Mouse (Mus musculus) kidney, postnatal 0 days (tissue): ENCODE results near the gene Chst11. TPM values are rescaled to one million over a fixed set of nuclear protein-coding genes. Genes with fewer than 3 reads are reported as not detected.

Experiments used
- ATAC-seq: fragments of 200-750 bp; cut with Nextera tagmentation; replicated peaks from 2 replicates; pipeline ENCODE4 v1.8.0; 2017; ENCODE audit warnings: low read depth, moderate number of reproducible peaks, moderate TSS enrichment, moderate library complexity; ENCODE audit not compliant: low FRiP score
- DNase-seq: peaks from one replicate; pipeline ENCODE4 v3.0.0-alpha.2; 2016; ENCODE audit warnings: low spot score
- H3K27ac ChIP-seq: fragments of 300-500 bp; sonication (generic); 2 replicates; pipeline ENCODE4 v1.5.1; 2014; ENCODE audit warnings: mild to moderate bottlenecking
- H3K27me3 ChIP-seq: fragments of 300-500 bp; sonication (generic); 2 replicates; pipeline ENCODE4 v1.6.1; 2014; ENCODE audit warnings: low read length, mixed read lengths; ENCODE audit not compliant: insufficient read depth
- H3K36me3 ChIP-seq: fragments of 300-500 bp; sonication (generic); 2 replicates; pipeline ENCODE4 v1.6.1; 2014; ENCODE audit warnings: low read length, mixed read lengths; ENCODE audit not compliant: insufficient read depth
- H3K4me1 ChIP-seq: fragments of 300-500 bp; sonication (generic); replicated peaks from 2 replicates; pipeline ENCODE4 v1.6.1; 2014; ENCODE audit warnings: antibody characterized with exemption, low read length, mixed read lengths; ENCODE audit not compliant: insufficient read depth
- H3K4me2 ChIP-seq: fragments of 300-500 bp; sonication (generic); 2 replicates; pipeline ENCODE4 v1.6.1; 2014; ENCODE audit warnings: mild to moderate bottlenecking, low read length, moderate library complexity, mixed read lengths
- H3K4me3 ChIP-seq: fragments of 300-500 bp; sonication (generic); replicated peaks from 2 replicates; pipeline ENCODE4 v1.5.1; 2014; ENCODE audit warnings: low read depth, low read length
- H3K9ac ChIP-seq: fragments of 300-500 bp; sonication (generic); 2 replicates; pipeline ENCODE4 v1.6.1; 2014; ENCODE audit warnings: low read depth, low read length
- H3K9me3 ChIP-seq: fragments of 300-500 bp; sonication (generic); replicated peaks from 2 replicates; pipeline ENCODE4 v1.6.1; 2016; ENCODE audit warnings: low read length, inconsistent platforms, mixed read lengths
- CTCF ChIP-seq: IDR thresholded peaks from 2 replicates; pipeline ENCODE4 v1.5.1; 2016; ENCODE audit warnings: antibody characterized with exemption, low read depth, mild to moderate bottlenecking, moderate library complexity
- WGBS: fragments of 180-500 bp; shearing (Covaris S2); extraction: QIAGEN DNeasy Blood & Tissue Kit; methylation state at CpG from one replicate; pipeline ENCODE4 v1.1.7; 2014; 5-methylcytosine and 5-hydroxymethylcytosine counted together
- polyA plus RNA-seq: library from polyadenylated mRNA; unstranded; fragments of >200 nt; fragmentation: Nextera tagmentation; extraction: Ambion mirVana; gene quantifications from 2 replicates; pipeline ENCODE4 v1.2.1, GENCODE M21; 2015

The Chst11 gene
- polyA plus RNA-seq, 1 experiment from 2014 or later = 2.9 TPM

DNA sequence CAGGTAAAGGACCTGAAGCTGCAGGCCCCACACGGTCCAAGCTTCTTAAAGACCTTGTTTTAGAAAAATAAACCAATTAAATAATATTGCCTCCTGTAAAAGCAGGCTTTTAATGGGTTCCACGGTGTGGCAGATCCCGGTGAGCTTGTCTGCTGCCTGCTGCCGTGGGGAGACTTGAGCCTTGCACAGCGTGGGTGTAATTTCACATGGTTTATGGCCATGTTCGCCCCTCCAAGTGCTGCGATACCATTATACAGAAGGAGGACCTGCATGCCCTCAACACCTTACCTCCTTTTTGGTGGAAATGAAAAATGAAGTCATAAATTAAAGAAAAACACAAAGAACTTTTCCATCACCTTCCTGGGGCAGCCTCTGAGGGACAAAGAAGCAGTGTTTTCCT lies 103.0 kb downstream of the Chst11 start:
- Histone ChIP-seq H3K9me3 (no peaks in the 10 kb centered on the region), H3K36me3 (no peaks in the 10 kb centered on the region), H3K27ac (no peak overlapping the region), H3K27me3 (no peaks in the 10 kb centered on the region), H3K4me3 (no peak overlapping the region), H3K9ac (no peak overlapping the region), H3K4me1 (peaks cover 10% of the 10 kb centered on the region; the same call in 1 of the 2 replicates), H3K4me2 (no peak overlapping the region)
- DNase-seq = no peak
- TF ChIP-seq CTCF = no peak
- WGBS = 30% methylated on average over 7 of the region's 7 CpGs
- no peak for ATAC-seq

GRCm38 (mm10) chr10:83088826-83089225 lies 103.5 kb downstream of the Chst11 start:
- no peaks in the 10 kb centered on the region for H3K9me3 ChIP-seq
- DNase-seq (peak; percentile 24), ATAC-seq (no peak)
- H3K4me3 ChIP-seq = no peak overlapping the region
- H3K4me2 ChIP-seq = no peak overlapping the region
- H3K27ac ChIP-seq = no peak overlapping the region
- no peaks in the 10 kb centered on the region for H3K36me3 ChIP-seq
- no peak for TF ChIP-seq CTCF
- H3K27me3 ChIP-seq = no peaks in the 10 kb centered on the region
- peaks cover 5% of the 10 kb centered on the region; the same call in 1 of the 2 replicates for H3K4me1 ChIP-seq
- H3K9ac ChIP-seq = no peak overlapping the region
- 45% methylated on average over 2 of the region's 2 CpGs for WGBS

- H3K9ac ChIP-seq = no peak overlapping the region
- WGBS = 47% methylated on average over 8 of the region's 8 CpGs
- H3K4me3 ChIP-seq = no peak overlapping the region
- no peaks in the 10 kb centered on the region; the same call in 1 of the 2 replicates for H3K4me1 ChIP-seq
- H3K9me3 ChIP-seq = no peaks in the 10 kb centered on the region
- no peak overlapping the region for H3K27ac ChIP-seq
- DNase-seq (peak; percentile 74), ATAC-seq (no peak)
- no peak overlapping the region for H3K4me2 ChIP-seq
- TF ChIP-seq CTCF = no peak
- no peaks in the 10 kb centered on the region for H3K36me3 ChIP-seq
- H3K27me3 ChIP-seq = no peaks in the 10 kb centered on the region
These were observed 104.9 kb downstream of the Chst11 start for GRCm38 (mm10) chr10:83090185-83090584.

- Histone ChIP-seq H3K4me3 (no peak overlapping the region), H3K4me1 (no peaks in the 10 kb centered on the region; the same call in 1 of the 2 replicates), H3K9ac (no peak overlapping the region), H3K27me3 (no peaks in the 10 kb centered on the region), H3K4me2 (no peak overlapping the region), H3K27ac (no peak overlapping the region), H3K36me3 (no peaks in the 10 kb centered on the region), H3K9me3 (no peaks in the 10 kb centered on the region)
- no peak for TF ChIP-seq CTCF
- DNase-seq = no peak
- whole genome bisulfite sequencing = 74% methylated on average over 6 of the region's 6 CpGs
- no peak for ATAC-seq
These were observed 108.4 kb downstream of the Chst11 start for GRCm38 (mm10) chr10:83093705-83094104.

DNA sequence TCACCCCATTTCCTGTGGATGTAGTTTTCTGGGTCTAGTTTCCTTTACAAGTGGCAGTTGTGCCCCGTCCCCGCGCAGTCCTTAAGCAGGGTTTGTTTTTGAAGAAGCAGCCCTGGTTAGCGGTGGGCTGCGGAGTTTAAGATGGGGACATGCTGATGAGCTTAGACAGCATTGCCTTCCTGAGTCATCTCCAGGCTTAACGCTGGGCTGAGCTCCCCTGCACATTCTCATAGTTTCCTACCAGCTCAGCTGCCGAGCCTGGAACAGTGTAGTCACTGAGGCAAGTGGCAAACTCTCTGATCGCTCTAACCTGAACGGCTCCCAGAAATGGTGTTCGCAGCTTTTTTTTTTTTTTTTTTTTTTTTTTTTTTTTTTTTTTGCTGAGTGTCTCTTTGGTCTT lies 109.0 kb downstream of the Chst11 start:
- Histone ChIP-seq H3K4me2 (no peak overlapping the region), H3K36me3 (no peaks in the 10 kb centered on the region), H3K4me1 (no peaks in the 10 kb centered on the region), H3K4me3 (no peak overlapping the region), H3K9me3 (no peaks in the 10 kb centered on the region), H3K27me3 (no peaks in the 10 kb centered on the region), H3K9ac (no peak overlapping the region), H3K27ac (no peak overlapping the region)
- WGBS = 74% methylated on average over 10 of the region's 10 CpGs
- TF ChIP-seq CTCF = no peak
- ATAC-seq (no peak), DNase-seq (no peak)

DNA sequence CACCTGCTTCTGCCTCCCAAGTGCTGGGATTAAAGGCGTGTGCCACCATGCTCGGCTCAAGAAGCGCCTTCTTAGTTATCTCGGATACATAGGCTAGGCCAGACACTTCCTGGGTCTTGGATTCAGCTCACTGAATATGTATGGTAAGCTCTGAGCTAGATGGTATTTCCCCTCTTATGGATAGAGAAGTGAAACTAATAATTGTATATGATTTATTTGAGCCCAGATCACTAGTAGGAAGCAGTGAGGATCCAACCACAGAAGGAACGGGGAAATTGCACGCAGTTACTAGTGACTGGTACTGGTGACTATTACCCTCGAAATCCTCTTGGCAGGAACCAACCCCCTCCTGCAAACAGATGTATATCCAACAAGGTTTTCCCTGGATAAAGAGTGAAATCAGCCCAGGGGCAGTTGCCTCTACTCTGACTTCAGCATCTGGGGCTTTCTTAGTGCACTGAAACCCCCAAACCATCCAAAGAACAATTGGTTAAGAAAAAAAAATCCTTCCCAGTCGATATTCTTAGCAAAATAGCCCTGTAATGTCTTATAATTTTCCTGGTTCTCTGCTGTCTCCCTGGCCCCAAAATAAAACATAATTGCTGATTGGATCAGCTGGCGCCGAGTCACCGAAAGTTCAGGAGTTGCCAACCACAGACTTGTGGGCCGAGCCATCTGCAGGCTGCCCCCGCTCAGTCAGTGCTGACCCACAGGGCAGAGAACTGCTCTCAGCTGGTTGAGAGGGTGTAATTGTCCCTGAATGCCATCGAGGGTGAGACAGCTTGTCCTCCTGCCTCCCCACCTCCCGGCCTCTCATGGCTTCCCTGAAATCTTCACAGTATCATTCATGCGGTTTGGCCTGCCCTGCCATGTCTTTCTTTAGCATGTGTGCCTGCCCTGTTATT lies 109.8 kb downstream of the Chst11 start:
- H3K9me3 ChIP-seq = no peaks in the 10 kb centered on the region
- 71% methylated on average over 16 of the region's 16 CpGs for WGBS
- DNase-seq (no peak), ATAC-seq (no peak)
- no peak overlapping the region for H3K4me2 ChIP-seq
- no peaks in the 10 kb centered on the region for H3K27me3 ChIP-seq
- H3K27ac ChIP-seq = no peak overlapping the region
- H3K9ac ChIP-seq = no peak overlapping the region
- H3K4me1 ChIP-seq = no peaks in the 10 kb centered on the region
- no peak overlapping the region for H3K4me3 ChIP-seq
- no peaks in the 10 kb centered on the region for H3K36me3 ChIP-seq
- no peak for TF ChIP-seq CTCF
